Mouse (Mus musculus) G1E (cell line): Measurements from ENCODE around the gene Ugt1a10. TPM values are rescaled to one million over a fixed set of nuclear protein-coding genes. Genes with fewer than 3 reads are reported as not detected.

ENCODE experiments used
- ATAC-seq: 2 replicates; pipeline ENCODE4 v1.8.0; 2016; ENCODE audit warnings: mild to moderate bottlenecking; ENCODE audit not compliant: insufficient number of reproducible peaks, poor library complexity, low FRiP score, severe bottlenecking; ENCODE audit errors: extremely low read depth
- DNase-seq: peaks from one replicate; pipeline ENCODE4 v3.0.0; 2012; ENCODE audit warnings: low spot score
- H3K27me3 ChIP-seq: 2 replicates; pipeline ENCODE4 v1.6.1; 2012; ENCODE audit warnings: mild to moderate bottlenecking, low read length, inconsistent platforms; ENCODE audit not compliant: insufficient read depth
- H3K36me3 ChIP-seq: replicated peaks from 2 replicates; pipeline ENCODE3; 2012; ENCODE audit warnings: mild to moderate bottlenecking, inconsistent platforms
- H3K4me1 ChIP-seq: 2 replicates; pipeline ENCODE4 v1.6.1; 2012; ENCODE audit warnings: low read depth, low read length, inconsistent platforms, mixed read lengths; ENCODE audit not compliant: insufficient read depth
- H3K4me3 ChIP-seq: 2 replicates; pipeline ENCODE4 v1.5.1; 2012; ENCODE audit warnings: low read depth, mild to moderate bottlenecking, inconsistent platforms, low read length, moderate library complexity, mixed read lengths
- H3K9me3 ChIP-seq: replicated peaks from 2 replicates; pipeline ENCODE4 v1.6.1; 2012; ENCODE audit warnings: inconsistent platforms
- CTCF ChIP-seq: IDR thresholded peaks from 2 replicates; pipeline ENCODE4 v1.5.1; 2012; ENCODE audit warnings: low read depth, low read length, inconsistent platforms, mixed read lengths
- GATA1 ChIP-seq: IDR thresholded peaks from 2 replicates; pipeline ENCODE4 v1.6.1; 2012; ENCODE audit warnings: borderline replicate concordance, low read length, inconsistent platforms, mixed read lengths
- GATA2 ChIP-seq: IDR thresholded peaks from 2 replicates; pipeline ENCODE4 v1.6.1; 2012; ENCODE audit warnings: low read depth, low read length, inconsistent platforms, borderline replicate concordance
- POLR2AphosphoS5 ChIP-seq: IDR thresholded peaks from 2 replicates; pipeline ENCODE4 v1.6.1; 2012; ENCODE audit warnings: low read depth, low read length, inconsistent platforms; ENCODE audit not compliant: insufficient replicate concordance
- TAL1 ChIP-seq: conservative IDR thresholded peaks from 2 replicates; pipeline ENCODE4 v1.6.1; 2012; ENCODE audit warnings: low read depth, low read length, inconsistent platforms, mixed read lengths
- polyA plus RNA-seq: library from polyadenylated mRNA; stranded (reverse); fragments of >175 nt; gene quantifications from 2 replicates; pipeline ENCODE4 v1.2.3, GENCODE M21; 2012
- total RNA-seq, 2 experiments: library from RNA; stranded (forward) in 1 of 2; stranded (reverse) in 1 of 2; fragments of 200-1000 nt in 1 of 2; fragments of >200 nt in 1 of 2; fragmentation: Nextera tagmentation in 1 of 2; gene quantifications; 2 replicates each; pipeline ENCODE4 v1.2.3; 2014 to 2017

The Ugt1a10 gene
- total and polyA plus RNA-seq, 3 experiments: 0.05 TPM; not detected in 2

- Histone ChIP-seq H3K4me3 (no peak overlapping the region), H3K27me3 (peaks cover 6% of the 10 kb centered on the region), H3K4me1 (no peaks in the 10 kb centered on the region), H3K36me3 (no peaks in the 10 kb centered on the region), H3K9me3 (peaks cover 5% of the 10 kb centered on the region; the same call in 1 of the 2 replicates)
- ATAC-seq: no peak
- TF ChIP-seq GATA2: no peak
- no peak for TF ChIP-seq POLR2AphosphoS5
- no peak for TF ChIP-seq CTCF
- no peak for TF ChIP-seq TAL1
- no peak for TF ChIP-seq GATA1
- no peak for DNase-seq
Observed at GRCm38 (mm10) chr1:88240579-88240978, 185.4 kb downstream of the Ugt1a10 start.

- DNase-seq (no peak), ATAC-seq (no peak)
- Histone ChIP-seq H3K4me3 (no peak overlapping the region), H3K36me3 (no peaks in the 10 kb centered on the region), H3K4me1 (no peaks in the 10 kb centered on the region), H3K9me3 (peaks cover 2% of the 10 kb centered on the region; the same call in 1 of the 2 replicates), H3K27me3 (peaks cover 9% of the 10 kb centered on the region)
- TF ChIP-seq TAL1 (no peak), CTCF (no peak), GATA1 (no peak), GATA2 (no peak), POLR2AphosphoS5 (no peak)
Observed at GRCm38 (mm10) chr1:88243861-88244260, 188.7 kb downstream of the Ugt1a10 start.

GRCm38 (mm10) chr1:88245881-88246280 is 190.7 kb downstream of the Ugt1a10 start:
- peaks cover 2% of the 10 kb centered on the region; the same call in 1 of the 2 replicates for H3K9me3 ChIP-seq
- no peak for TF ChIP-seq POLR2AphosphoS5
- TF ChIP-seq GATA1: no peak
- TF ChIP-seq CTCF: no peak
- TF ChIP-seq GATA2: no peak
- TF ChIP-seq TAL1: no peak
- ATAC-seq: no peak

GRCm38 (mm10) chr1:88246386-88246785 is 191.2 kb downstream of the Ugt1a10 start:
- Histone ChIP-seq H3K9me3 (peaks cover 2% of the 10 kb centered on the region; the same call in 1 of the 2 replicates), H3K27me3 (peaks cover 22% of the 10 kb centered on the region), H3K36me3 (no peaks in the 10 kb centered on the region), H3K4me1 (no peaks in the 10 kb centered on the region), H3K4me3 (no peak overlapping the region)
- ATAC-seq (no peak), DNase-seq (no peak)
- TF ChIP-seq TAL1: no peak
- TF ChIP-seq CTCF: no peak
- TF ChIP-seq GATA2: no peak
- TF ChIP-seq GATA1: no peak
- no peak for TF ChIP-seq POLR2AphosphoS5

More at GRCm38 (mm10) chr1:88245881-88246280, 190.7 kb downstream of the Ugt1a10 start:
- Histone ChIP-seq H3K27me3 (peaks cover 17% of the 10 kb centered on the region), H3K4me1 (no peaks in the 10 kb centered on the region), H3K4me3 (no peak overlapping the region), H3K36me3 (no peaks in the 10 kb centered on the region)
- DNase-seq: no peak

GRCm38 (mm10) chr1:88247660-88248059 is 192.5 kb downstream of the Ugt1a10 start:
- no peak for ATAC-seq
- Histone ChIP-seq H3K27me3 (peaks cover 28% of the 10 kb centered on the region), H3K4me1 (no peaks in the 10 kb centered on the region), H3K36me3 (no peaks in the 10 kb centered on the region), H3K4me3 (no peak overlapping the region), H3K9me3 (peaks cover 2% of the 10 kb centered on the region; the same call in 1 of the 2 replicates)
- TF ChIP-seq TAL1: no peak
- TF ChIP-seq GATA2: no peak
- TF ChIP-seq POLR2AphosphoS5: no peak
- TF ChIP-seq GATA1: no peak
- TF ChIP-seq CTCF: no peak
- no peak for DNase-seq

- DNase-seq (no peak), ATAC-seq (no peak)
- no peaks in the 10 kb centered on the region for H3K36me3 ChIP-seq
- peaks cover 2% of the 10 kb centered on the region; the same call in 1 of the 2 replicates for H3K9me3 ChIP-seq
- no peak for TF ChIP-seq GATA1
- no peak for TF ChIP-seq GATA2
- TF ChIP-seq POLR2AphosphoS5: no peak
- TF ChIP-seq TAL1: no peak
- TF ChIP-seq CTCF: no peak
- H3K27me3 ChIP-seq: peaks cover 30% of the 10 kb centered on the region
- H3K4me1 ChIP-seq: no peaks in the 10 kb centered on the region
- H3K4me3 ChIP-seq: no peak overlapping the region
Observed at GRCm38 (mm10) chr1:88248658-88249057, 193.5 kb downstream of the Ugt1a10 start.
